Mouse (Mus musculus): Measurements from ENCODE around the gene Man1c1. TPM values are rescaled to one million over a fixed set of nuclear protein-coding genes. Genes with fewer than 3 reads are reported as not detected.

Gene Man1c1
- polyA plus RNA-seq, 1 experiment from 2014 or later: 3.5 TPM

- Histone ChIP-seq H3K36me3 (peaks cover 85% of the 10 kb centered on the region), H3K4me3 (no peak overlapping the region), H3K9me3 (peaks cover 12% of the 10 kb centered on the region), H3K4me1 (peaks cover 29% of the 10 kb centered on the region), H3K27me3 (no peaks in the 10 kb centered on the region), H3K27ac (no peak overlapping the region), H3K9ac (peak overlapping the region; percentile 35; the same call in 1 of the 2 replicates), H3K4me2 (replicated peaks) (no peak overlapping the region)
- WGBS: 59% methylated on average over 9 of the region's 9 CpGs
- ATAC-seq (ENCODE audit: low FRiP score, low read depth): no peak
Measured at GRCm38 (mm10) chr4:134546814-134547705, 157.0 kb downstream of the Man1c1 start.

- Histone ChIP-seq H3K27me3 (no peaks in the 10 kb centered on the region), H3K9me3 (no peaks in the 10 kb centered on the region), H3K27ac (0 out of 2 replicates have a peak overlapping the region, but pooled peaks have one; percentile 22), H3K9ac (0 out of 2 replicates have a peak overlapping the region, but pooled peaks have one; percentile 25), H3K4me2 (replicated peaks) (no peak overlapping the region), H3K4me1 (peaks cover 13% of the 10 kb centered on the region), H3K36me3 (peaks cover 94% of the 10 kb centered on the region), H3K4me3 (no peak overlapping the region)
- 7% methylated on average over 5 of the region's 5 CpGs for WGBS
- ATAC-seq (ENCODE audit: low FRiP score, low read depth): peak; percentile 64
Measured at GRCm38 (mm10) chr4:134543261-134543660, 160.8 kb downstream of the Man1c1 start.

GRCm38 (mm10) chr4:134542726-134543125 lies 161.4 kb downstream of the Man1c1 start:
- H3K27ac ChIP-seq: no peak overlapping the region
- no peak for ATAC-seq (ENCODE audit: low FRiP score, low read depth)
- no peak overlapping the region for H3K4me2 ChIP-seq (replicated peaks)
- peaks cover 7% of the 10 kb centered on the region for H3K4me1 ChIP-seq
- no peak overlapping the region for H3K4me3 ChIP-seq
- WGBS: 93% methylated on average over 9 of the region's 9 CpGs
- no peaks in the 10 kb centered on the region for H3K9me3 ChIP-seq
- H3K9ac ChIP-seq: 0 out of 2 replicates have a peak overlapping the region, but pooled peaks have one; percentile 25
- H3K36me3 ChIP-seq: peaks cover 93% of the 10 kb centered on the region
- H3K27me3 ChIP-seq: no peaks in the 10 kb centered on the region

- Histone ChIP-seq H3K36me3 (peaks cover 58% of the 10 kb centered on the region), H3K9ac (no peak overlapping the region), H3K4me2 (replicated peaks) (no peak overlapping the region), H3K9me3 (no peaks in the 10 kb centered on the region), H3K27ac (no peak overlapping the region), H3K4me3 (no peak overlapping the region), H3K4me1 (peaks cover 9% of the 10 kb centered on the region), H3K27me3 (no peaks in the 10 kb centered on the region)
- 87% methylated on average over 10 of the region's 10 CpGs for WGBS
- ATAC-seq (ENCODE audit: low FRiP score, low read depth): no peak
Measured at GRCm38 (mm10) chr4:134538997-134539580, 165.0 kb downstream of the Man1c1 start.

GRCm38 (mm10) chr4:134535787-134536151 lies 168.3 kb downstream of the Man1c1 start:
- peak overlapping the region; percentile 81; the same call in 1 of the 2 replicates for H3K27ac ChIP-seq
- no peak for ATAC-seq (ENCODE audit: low FRiP score, low read depth)
- 16% methylated on average over 8 of the region's 8 CpGs for WGBS
- peak overlapping the region; percentile 96 for H3K4me3 ChIP-seq
- H3K36me3 ChIP-seq: peaks cover 40% of the 10 kb centered on the region
- no peaks in the 10 kb centered on the region for H3K27me3 ChIP-seq
- H3K4me1 ChIP-seq: peaks cover 30% of the 10 kb centered on the region
- H3K9ac ChIP-seq: peak overlapping the region; percentile 66
- no peaks in the 10 kb centered on the region for H3K9me3 ChIP-seq
- H3K4me2 ChIP-seq (replicated peaks): peak overlapping the region; percentile 98

GRCm38 (mm10) chr4:134534932-134535786 lies 168.9 kb downstream of the Man1c1 start, which contains the start of gene Mtfr1l:
Mtfr1l (minus strand) TSS chr4:134535387.
- Histone ChIP-seq H3K27me3 (no peaks in the 10 kb centered on the region), H3K9ac (peak within 1 kb of the TSS; percentile 93), H3K27ac (peak within 1 kb of the TSS; percentile 81), H3K36me3 (peaks cover 40% of the 10 kb centered on the region), H3K4me1 (peaks cover 30% of the 10 kb centered on the region), H3K4me2 (replicated peaks) (peak within 1 kb of the TSS; percentile 98), H3K9me3 (no peaks in the 10 kb centered on the region), H3K4me3 (peak within 1 kb of the TSS; percentile 96)
- ATAC-seq (ENCODE audit: low FRiP score, low read depth): peak; percentile 99
- WGBS: under 1% methylated on average over 71 of the region's 71 CpGs

- Histone ChIP-seq H3K4me1 (peaks cover 30% of the 10 kb centered on the region), H3K9ac (peak overlapping the region; percentile 93), H3K4me2 (replicated peaks) (peak overlapping the region; percentile 98), H3K36me3 (peaks cover 40% of the 10 kb centered on the region), H3K27ac (peak overlapping the region; percentile 81), H3K9me3 (no peaks in the 10 kb centered on the region), H3K4me3 (peak overlapping the region; percentile 96), H3K27me3 (no peaks in the 10 kb centered on the region)
- no peak for ATAC-seq (ENCODE audit: low FRiP score, low read depth)
- WGBS: under 1% methylated on average over 57 of the region's 57 CpGs
Measured at GRCm38 (mm10) chr4:134534124-134534886, 169.8 kb downstream of the Man1c1 start.

- Histone ChIP-seq H3K4me2 (replicated peaks) (peak overlapping the region; percentile 98), H3K9me3 (no peaks in the 10 kb centered on the region), H3K27me3 (no peaks in the 10 kb centered on the region), H3K36me3 (peaks cover 40% of the 10 kb centered on the region), H3K4me1 (peaks cover 30% of the 10 kb centered on the region), H3K27ac (no peak overlapping the region), H3K4me3 (peak overlapping the region; percentile 96), H3K9ac (peak overlapping the region; percentile 93)
- 72% methylated on average over 4 of the region's 4 CpGs for WGBS
- ATAC-seq (ENCODE audit: low FRiP score, low read depth): no peak
Measured at GRCm38 (mm10) chr4:134533421-134533820, 170.7 kb downstream of the Man1c1 start.

- H3K27me3 ChIP-seq: no peaks in the 10 kb centered on the region
- H3K9me3 ChIP-seq: no peaks in the 10 kb centered on the region
- H3K4me3 ChIP-seq: no peak overlapping the region
- H3K27ac ChIP-seq: no peak overlapping the region
- H3K4me1 ChIP-seq: peaks cover 30% of the 10 kb centered on the region
- peaks cover 40% of the 10 kb centered on the region for H3K36me3 ChIP-seq
- H3K4me2 ChIP-seq (replicated peaks): no peak overlapping the region; the same call in 1 of the 2 replicates
- ATAC-seq (ENCODE audit: low FRiP score, low read depth): no peak
- 85% methylated on average over 4 of the region's 4 CpGs for WGBS
- no peak overlapping the region for H3K9ac ChIP-seq
Measured at GRCm38 (mm10) chr4:134532928-134533327, 171.2 kb downstream of the Man1c1 start.

- H3K27me3 ChIP-seq: no peaks in the 10 kb centered on the region
- H3K4me1 ChIP-seq: no peaks in the 10 kb centered on the region
- 83% methylated on average over 5 of the region's 5 CpGs for WGBS
- ATAC-seq (ENCODE audit: low FRiP score, low read depth): no peak
- H3K9me3 ChIP-seq: no peaks in the 10 kb centered on the region
- no peak overlapping the region for H3K27ac ChIP-seq
- no peak overlapping the region for H3K4me2 ChIP-seq (replicated peaks)
- H3K9ac ChIP-seq: no peak overlapping the region
- H3K36me3 ChIP-seq: peaks cover 90% of the 10 kb centered on the region
- H3K4me3 ChIP-seq: no peak overlapping the region
Measured at GRCm38 (mm10) chr4:134526220-134526619, 177.9 kb downstream of the Man1c1 start.

- H3K4me2 ChIP-seq (replicated peaks): no peak overlapping the region
- H3K27ac ChIP-seq: no peak overlapping the region
- no peak overlapping the region for H3K4me3 ChIP-seq
- no peak overlapping the region for H3K9ac ChIP-seq
- no peak for ATAC-seq (ENCODE audit: low FRiP score, low read depth)
- H3K9me3 ChIP-seq: no peaks in the 10 kb centered on the region
- H3K36me3 ChIP-seq: peaks cover 90% of the 10 kb centered on the region
- no peaks in the 10 kb centered on the region for H3K27me3 ChIP-seq
- WGBS: 70% methylated on average over 5 of the region's 5 CpGs
- H3K4me1 ChIP-seq: no peaks in the 10 kb centered on the region
Measured at GRCm38 (mm10) chr4:134525806-134526205, 178.3 kb downstream of the Man1c1 start.
